Mouse (Mus musculus) myocyte (in vitro differentiated cells): ENCODE data around the gene Sdc4.

Experiments
- CEBPB ChIP-seq: IDR thresholded peaks from 2 replicates; pipeline ENCODE4 v1.6.1; 2011; ENCODE audit warnings: mild to moderate bottlenecking, moderate library complexity; ENCODE audit not compliant: poor library complexity, insufficient read depth, severe bottlenecking
- E2F4 ChIP-seq: IDR thresholded peaks from one replicate; pipeline ENCODE4 v1.6.1; 2011; ENCODE audit warnings: mild to moderate bottlenecking, control low read depth, moderate library complexity; ENCODE audit not compliant: insufficient read depth
- MAX ChIP-seq: IDR thresholded peaks from one replicate; pipeline ENCODE4 v1.6.1; 2011; ENCODE audit warnings: low read depth, mild to moderate bottlenecking, control low read depth
- MYOD1 ChIP-seq, 3 experiments: IDR thresholded peaks; one replicate each; pipeline ENCODE4 v1.6.1; 2011; ENCODE audit warnings: control low read depth in 2 of 3, low read depth in 2 of 3, mild to moderate bottlenecking in 2 of 3, moderate library complexity in 1 of 3; ENCODE audit not compliant: insufficient read length in 2 of 3, control insufficient read depth in 1 of 3
- MYOG ChIP-seq, 3 experiments: IDR thresholded peaks; one replicate each; pipeline ENCODE4 v1.6.1; 2011; ENCODE audit warnings: control low read depth in 2 of 3, low read depth in 2 of 3, mild to moderate bottlenecking in 2 of 3; ENCODE audit not compliant: insufficient read length in 2 of 3, control insufficient read depth in 1 of 3, insufficient read depth in 1 of 3
- POLR2A ChIP-seq: IDR thresholded peaks from one replicate; pipeline ENCODE4 v1.6.1; 2011; ENCODE audit warnings: low read depth, mild to moderate bottlenecking, control low read depth, moderate library complexity; ENCODE audit not compliant: insufficient read length
- POLR2AphosphoS2 ChIP-seq: IDR thresholded peaks from one replicate; pipeline ENCODE4 v1.6.1; 2011; ENCODE audit warnings: low read depth, control low read depth; ENCODE audit not compliant: insufficient read length
- REST ChIP-seq: IDR thresholded peaks from one replicate; pipeline ENCODE4 v1.6.1; 2011; ENCODE audit warnings: mild to moderate bottlenecking, control low read depth, moderate library complexity; ENCODE audit not compliant: insufficient read depth, insufficient read length
- SRF ChIP-seq: IDR thresholded peaks from one replicate; pipeline ENCODE4 v1.6.1; 2011; ENCODE audit warnings: low read depth; ENCODE audit not compliant: control insufficient read depth, insufficient read length
- TCF12 ChIP-seq: IDR thresholded peaks from one replicate; pipeline ENCODE4 v1.6.1; 2011; ENCODE audit warnings: mild to moderate bottlenecking, control low read depth; ENCODE audit not compliant: poor library complexity, insufficient read depth, severe bottlenecking
- TCF3 ChIP-seq: IDR thresholded peaks from one replicate; pipeline ENCODE4 v1.6.1; 2011; ENCODE audit warnings: low read depth, control low read depth; ENCODE audit not compliant: insufficient read length
- USF1 ChIP-seq: IDR thresholded peaks from one replicate; pipeline ENCODE4 v1.6.1; 2011; ENCODE audit warnings: low read depth, mild to moderate bottlenecking, control low read depth, moderate library complexity

DNA sequence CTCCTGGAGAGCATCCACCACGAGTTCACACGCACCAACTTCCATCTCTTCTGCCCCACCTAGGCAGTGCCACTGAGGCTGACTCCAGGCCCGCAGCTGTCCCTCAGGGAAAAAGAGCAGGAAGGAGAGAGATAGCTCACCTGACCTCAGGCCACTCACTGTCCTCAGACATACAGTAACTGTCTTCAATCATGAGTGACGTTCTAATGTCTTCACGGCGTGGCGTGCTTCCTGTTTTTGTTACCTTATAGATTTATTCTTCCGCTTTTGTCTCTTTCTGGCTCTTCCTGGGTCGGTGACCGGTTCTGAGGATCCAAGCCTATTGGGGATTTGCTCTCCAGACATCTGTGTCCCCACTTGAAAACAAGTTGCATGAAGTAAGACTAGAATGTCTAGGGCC, 29.1 kb downstream of the Sdc4 start:
- TF ChIP-seq POLR2A: no peak
- no peak for TF ChIP-seq MAX
- no peak for TF ChIP-seq TCF12
- TF ChIP-seq E2F4: no peak
- no peak for TF ChIP-seq USF1
- TF ChIP-seq MYOD1 (IDR thresholded peaks at IDR 0.05; ENCODE audit: control insufficient read depth in 1 of 3, insufficient read length in 2 of 3, low read depth in 2 of 3): no peak
- no peak for TF ChIP-seq MYOG (IDR thresholded peaks at IDR 0.05; ENCODE audit: control insufficient read depth in 1 of 3, insufficient read depth in 1 of 3, insufficient read length in 2 of 3, low read depth in 2 of 3)
- no peak for TF ChIP-seq REST
- TF ChIP-seq POLR2AphosphoS2: no peak
- TF ChIP-seq CEBPB: no peak
- TF ChIP-seq SRF: no peak
- TF ChIP-seq TCF3: no peak
